Mouse (Mus musculus): Measurements from ENCODE around the gene Dscaml1. TPM values are rescaled to one million over a fixed set of nuclear protein-coding genes. Genes with fewer than 3 reads are reported as not detected.
"Not testable (repeated sequence)": the region's sequence is repeated elsewhere in the genome, so short reads cannot be mapped to it uniquely, and the experiment has no call there.

Dscaml1 gene
- polyA plus RNA-seq, 1 experiment from 2014 or later, result not detected

GRCm38 (mm10) chr9:45739702-45740583, 313.5 kb downstream of the Dscaml1 start:
- no peak for ATAC-seq
- WGBS (ENCODE audit: insufficient replicate concordance), result 60% methylated on average over 17 of the region's 17 CpGs

GRCm38 (mm10) chr9:45740584-45740980, 314.2 kb downstream of the Dscaml1 start:
- no peak overlapping the region for H3K9ac ChIP-seq

More at GRCm38 (mm10) chr9:45739702-45740583, 313.5 kb downstream of the Dscaml1 start:
- H3K27me3 ChIP-seq (replicated peaks), result peaks cover 20% of the 10 kb centered on the region; the same call in 1 of the 2 replicates
- H3K4me2 ChIP-seq, result no peak overlapping the region
- no peaks in the 10 kb centered on the region for H3K4me1 ChIP-seq
- no peaks in the 10 kb centered on the region for H3K36me3 ChIP-seq
- no peaks in the 10 kb centered on the region for H3K9me3 ChIP-seq (replicated peaks)
- H3K4me3 ChIP-seq, result no peak overlapping the region
- no peak overlapping the region for H3K9ac ChIP-seq
- no peak overlapping the region for H3K27ac ChIP-seq

GRCm38 (mm10) chr9:45745451-45745850, 319.0 kb downstream of the Dscaml1 start:
- Histone ChIP-seq H3K9me3 (replicated peaks) (no peaks in the 10 kb centered on the region), H3K4me2 (no peak overlapping the region), H3K36me3 (no peaks in the 10 kb centered on the region), H3K9ac (no peak overlapping the region), H3K27ac (no peak overlapping the region), H3K4me1 (no peaks in the 10 kb centered on the region), H3K4me3 (no peak overlapping the region), H3K27me3 (replicated peaks) (peaks cover 29% of the 10 kb centered on the region)
- 27% methylated on average over 7 of the region's 7 CpGs for WGBS (ENCODE audit: insufficient replicate concordance)
- ATAC-seq, result peak; percentile 49

More at GRCm38 (mm10) chr9:45740584-45740980, 314.2 kb downstream of the Dscaml1 start:
- peaks cover 20% of the 10 kb centered on the region; the same call in 1 of the 2 replicates for H3K27me3 ChIP-seq (replicated peaks)
- no peaks in the 10 kb centered on the region for H3K36me3 ChIP-seq
- WGBS (ENCODE audit: insufficient replicate concordance), result 51% methylated on average over 2 of the region's 2 CpGs
- H3K27ac ChIP-seq, result no peak overlapping the region
- no peaks in the 10 kb centered on the region for H3K9me3 ChIP-seq (replicated peaks)
- no peak for ATAC-seq
- H3K4me3 ChIP-seq, result no peak overlapping the region
- H3K4me1 ChIP-seq, result no peaks in the 10 kb centered on the region
- no peak overlapping the region for H3K4me2 ChIP-seq

- Histone ChIP-seq H3K4me1 (no peaks in the 10 kb centered on the region), H3K9me3 (replicated peaks) (no peaks in the 10 kb centered on the region), H3K4me2 (no peak overlapping the region), H3K27ac (no peak overlapping the region), H3K36me3 (no peaks in the 10 kb centered on the region), H3K4me3 (no peak overlapping the region), H3K27me3 (replicated peaks) (peaks cover 12% of the 10 kb centered on the region), H3K9ac (no peak overlapping the region)
- no peak for ATAC-seq
- 76% methylated on average over 4 of the region's 4 CpGs for WGBS (ENCODE audit: insufficient replicate concordance)
These were observed 323.5 kb downstream of the Dscaml1 start for GRCm38 (mm10) chr9:45749917-45750316.

GRCm38 (mm10) chr9:45754452-45755091, 328.1 kb downstream of the Dscaml1 start:
- Histone ChIP-seq H3K36me3 (no peaks in the 10 kb centered on the region), H3K27me3 (replicated peaks) (peaks cover 10% of the 10 kb centered on the region), H3K4me1 (no peaks in the 10 kb centered on the region), H3K27ac (no peak overlapping the region), H3K9me3 (replicated peaks) (no peaks in the 10 kb centered on the region), H3K9ac (no peak overlapping the region), H3K4me2 (no peak overlapping the region), H3K4me3 (no peak overlapping the region)
- 33% methylated on average over 8 of the region's 8 CpGs for WGBS (ENCODE audit: insufficient replicate concordance)
- no peak for ATAC-seq

- peaks cover 11% of the 10 kb centered on the region for H3K36me3 ChIP-seq
- H3K4me2 ChIP-seq, result no peak overlapping the region
- 71% methylated on average over 6 of the region's 6 CpGs for WGBS (ENCODE audit: insufficient replicate concordance)
- no peaks in the 10 kb centered on the region for H3K9me3 ChIP-seq (replicated peaks)
- no peak overlapping the region for H3K4me3 ChIP-seq
- no peaks in the 10 kb centered on the region for H3K4me1 ChIP-seq
- no peak overlapping the region for H3K9ac ChIP-seq
- H3K27ac ChIP-seq, result no peak overlapping the region
- ATAC-seq, result no peak
- H3K27me3 ChIP-seq (replicated peaks), result no peaks in the 10 kb centered on the region
These were observed 339.8 kb downstream of the Dscaml1 start for GRCm38 (mm10) chr9:45766195-45766594.

GRCm38 (mm10) chr9:45767155-45767554, 340.7 kb downstream of the Dscaml1 start:
- Histone ChIP-seq H3K4me1 (no peaks in the 10 kb centered on the region), H3K36me3 (peaks cover 17% of the 10 kb centered on the region), H3K9me3 (replicated peaks) (no peaks in the 10 kb centered on the region), H3K4me3 (no peak overlapping the region), H3K9ac (no peak overlapping the region), H3K27me3 (replicated peaks) (no peaks in the 10 kb centered on the region), H3K27ac (no peak overlapping the region), H3K4me2 (no peak overlapping the region)
- no peak for ATAC-seq
- 71% methylated on average over 8 of the region's 8 CpGs for WGBS (ENCODE audit: insufficient replicate concordance)

- WGBS (ENCODE audit: insufficient replicate concordance), result 56% methylated on average over 18 of the region's 18 CpGs
- Histone ChIP-seq H3K27ac (no peak overlapping the region), H3K4me1 (no peaks in the 10 kb centered on the region), H3K9ac (no peak overlapping the region), H3K27me3 (replicated peaks) (no peaks in the 10 kb centered on the region), H3K4me2 (no peak overlapping the region), H3K36me3 (peaks cover 19% of the 10 kb centered on the region), H3K9me3 (replicated peaks) (no peaks in the 10 kb centered on the region), H3K4me3 (no peak overlapping the region)
- ATAC-seq, result no peak
These were observed 342.0 kb downstream of the Dscaml1 start for GRCm38 (mm10) chr9:45768421-45768820.

GRCm38 (mm10) chr9:45769596-45769995, 343.2 kb downstream of the Dscaml1 start:
- H3K9ac ChIP-seq, result no peak overlapping the region
- H3K4me1 ChIP-seq, result no peaks in the 10 kb centered on the region
- WGBS (ENCODE audit: insufficient replicate concordance), result 63% methylated on average over 5 of the region's 5 CpGs
- no peaks in the 10 kb centered on the region for H3K27me3 ChIP-seq (replicated peaks)
- H3K36me3 ChIP-seq, result peaks cover 30% of the 10 kb centered on the region
- no peak overlapping the region for H3K27ac ChIP-seq
- no peaks in the 10 kb centered on the region for H3K9me3 ChIP-seq (replicated peaks)
- no peak overlapping the region for H3K4me3 ChIP-seq
- ATAC-seq, result no peak
- H3K4me2 ChIP-seq, result no peak overlapping the region

GRCm38 (mm10) chr9:45774088-45774487, 347.7 kb downstream of the Dscaml1 start:
- Histone ChIP-seq H3K36me3 (peaks cover 57% of the 10 kb centered on the region), H3K9me3 (replicated peaks) (no peaks in the 10 kb centered on the region), H3K4me3 (no peak overlapping the region), H3K27ac (no peak overlapping the region), H3K4me2 (no peak overlapping the region), H3K27me3 (replicated peaks) (no peaks in the 10 kb centered on the region), H3K4me1 (peaks cover 9% of the 10 kb centered on the region), H3K9ac (no peak overlapping the region)
- 67% methylated on average over 6 of the region's 6 CpGs for WGBS (ENCODE audit: insufficient replicate concordance)
- no peak for ATAC-seq

GRCm38 (mm10) chr9:45776176-45776575, 349.7 kb downstream of the Dscaml1 start:
- Histone ChIP-seq H3K36me3 (peaks cover 53% of the 10 kb centered on the region), H3K27ac (0 out of 2 replicates have a peak overlapping the region, but pooled peaks have one; percentile 20)
- not testable (repeated sequence) for ATAC-seq; H3K4me3 ChIP-seq; H3K9ac ChIP-seq; H3K27me3 ChIP-seq (replicated peaks); H3K9me3 ChIP-seq (replicated peaks); H3K4me2 ChIP-seq; H3K4me1 ChIP-seq
- 65% methylated on average over 3 of the region's 3 CpGs for WGBS (ENCODE audit: insufficient replicate concordance)

GRCm38 (mm10) chr9:45779201-45779600, 352.8 kb downstream of the Dscaml1 start:
- H3K9ac ChIP-seq, result no peak overlapping the region
- peaks cover 38% of the 10 kb centered on the region for H3K36me3 ChIP-seq
- 0 out of 2 replicates have a peak, but pooled peaks cover under 1% of the 10 kb centered on the region for H3K27me3 ChIP-seq (replicated peaks)
- no peak overlapping the region for H3K4me3 ChIP-seq
- peaks cover 9% of the 10 kb centered on the region for H3K4me1 ChIP-seq
- no peak overlapping the region for H3K27ac ChIP-seq
- no peaks in the 10 kb centered on the region for H3K9me3 ChIP-seq (replicated peaks)
- 72% methylated on average over 6 of the region's 6 CpGs for WGBS (ENCODE audit: insufficient replicate concordance)
- no peak overlapping the region for H3K4me2 ChIP-seq
- ATAC-seq, result no peak
